Mouse (Mus musculus): ENCODE measurements around the gene Iyd. TPM values are rescaled to one million over a fixed set of nuclear protein-coding genes. Genes with fewer than 3 reads are reported as not detected.
A peak's percentile ranks its signal among the peaks of the same experiment; 100 is the strongest.

Iyd gene
- total and polyA plus RNA-seq, 2 experiments from 2014 or later: 0.71 TPM; not detected in 1

DNA sequence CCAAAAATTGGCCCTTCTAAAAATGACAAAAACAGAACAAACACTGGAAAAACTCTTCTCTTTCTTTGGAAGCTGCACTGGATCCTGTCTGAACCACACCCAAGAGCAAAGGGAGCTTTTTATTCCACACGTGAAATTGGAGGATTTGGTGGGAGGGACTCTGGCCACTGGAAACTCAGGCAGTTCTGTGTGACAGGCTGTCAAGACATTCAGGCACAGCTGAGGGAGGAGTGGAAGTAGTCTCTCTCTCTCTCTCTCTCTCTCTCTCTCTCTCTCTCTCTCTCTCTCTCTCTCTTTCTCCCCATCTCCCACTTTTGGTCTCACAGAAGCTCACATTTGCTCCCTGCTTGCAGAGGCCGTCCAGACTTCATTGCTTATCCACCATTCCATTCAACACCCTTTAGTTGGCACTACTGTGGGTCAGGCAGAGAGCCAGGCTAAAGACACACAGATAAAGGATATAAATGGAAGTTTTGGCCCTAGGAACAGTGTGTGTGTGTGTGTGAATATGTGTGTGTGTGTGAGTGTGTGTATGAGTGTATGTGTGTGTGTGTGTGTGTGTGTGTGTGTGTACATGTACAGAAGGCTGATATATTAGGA lies 14.5 kb upstream of the Iyd start:
- Histone ChIP-seq H3K4me2 (ENCODE audit: low read depth, low read length) (no peak overlapping the region), H3K9ac (replicated peaks; ENCODE audit: low read depth, low read length) (no peak overlapping the region)
- peak; percentile 94 for DNase-seq (ENCODE audit: low spot score)

DNA sequence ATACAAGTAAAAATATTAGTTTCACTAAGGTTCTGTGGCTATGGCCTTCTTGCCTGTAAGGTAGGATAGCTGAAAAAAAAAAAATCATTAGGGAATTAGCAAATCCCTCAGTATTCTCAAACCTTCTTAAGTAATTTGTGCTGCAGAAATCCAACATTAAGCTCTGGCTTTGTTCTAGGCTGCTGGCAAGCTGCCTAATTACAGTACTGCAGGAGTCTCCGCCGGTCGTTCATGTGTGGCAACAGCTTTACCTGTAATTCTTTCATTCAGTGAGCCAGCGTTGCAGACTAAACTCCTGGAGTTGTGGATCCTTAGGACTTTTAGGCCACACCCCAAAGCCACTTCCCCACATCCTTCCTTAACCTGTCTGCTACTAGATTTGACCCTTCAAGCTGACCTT lies 10.2 kb upstream of the Iyd start:
- H3K27me3 ChIP-seq (ENCODE audit: control insufficient read depth, insufficient read depth, low read length): 0 out of 2 replicates have a peak, but pooled peaks cover 6% of the 10 kb centered on the region
- ATAC-seq (ENCODE audit: insufficient read depth, low read depth): no peak
- DNase-seq (ENCODE audit: low spot score): no peak
- 66% methylated on average over 4 of the region's 4 CpGs for whole genome bisulfite sequencing
- peaks cover 42% of the 10 kb centered on the region for H3K4me1 ChIP-seq (ENCODE audit: control insufficient read depth, insufficient read depth)
- H3K9ac ChIP-seq (replicated peaks; ENCODE audit: low read depth, low read length): no peak overlapping the region
- no peak overlapping the region for H3K4me3 ChIP-seq (ENCODE audit: low read depth, low read length)
- TF ChIP-seq EP300 (IDR thresholded peaks at IDR 0.05; ENCODE audit: low read depth) (no peak), CTCF (IDR thresholded peaks at IDR 0.05; ENCODE audit: low read depth) (no peak)
- H3K36me3 ChIP-seq (replicated peaks; ENCODE audit: control insufficient read depth, insufficient read depth, low read length): no peaks in the 10 kb centered on the region
- H3K9me3 ChIP-seq (replicated peaks; ENCODE audit: control insufficient read depth, low read length): no peaks in the 10 kb centered on the region
- H3K4me2 ChIP-seq (ENCODE audit: low read depth, low read length): no peak overlapping the region
- H3K27ac ChIP-seq (ENCODE audit: low read depth): no peak overlapping the region

More for the DNA sequence above, 14.5 kb upstream of the Iyd start:
- 6% methylated on average over 2 of the region's 2 CpGs for WGBS
- Histone ChIP-seq H3K27me3 (ENCODE audit: control insufficient read depth, insufficient read depth, low read length) (no peaks in the 10 kb centered on the region), H3K9me3 (replicated peaks; ENCODE audit: control insufficient read depth, low read length) (no peaks in the 10 kb centered on the region), H3K4me3 (ENCODE audit: low read depth, low read length) (no peak overlapping the region), H3K27ac (ENCODE audit: low read depth) (peak overlapping the region; percentile 85), H3K36me3 (replicated peaks; ENCODE audit: control insufficient read depth, insufficient read depth, low read length) (no peaks in the 10 kb centered on the region), H3K4me1 (ENCODE audit: control insufficient read depth, insufficient read depth) (peaks cover 64% of the 10 kb centered on the region)
- ATAC-seq (ENCODE audit: insufficient read depth, low read depth): peak; percentile 90
- TF ChIP-seq EP300 (IDR thresholded peaks at IDR 0.05; ENCODE audit: low read depth): peak; percentile 91
- 0 out of 2 replicates have a peak, but pooled peaks have one; percentile 4 for TF ChIP-seq CTCF (IDR thresholded peaks at IDR 0.05; ENCODE audit: low read depth)

DNA sequence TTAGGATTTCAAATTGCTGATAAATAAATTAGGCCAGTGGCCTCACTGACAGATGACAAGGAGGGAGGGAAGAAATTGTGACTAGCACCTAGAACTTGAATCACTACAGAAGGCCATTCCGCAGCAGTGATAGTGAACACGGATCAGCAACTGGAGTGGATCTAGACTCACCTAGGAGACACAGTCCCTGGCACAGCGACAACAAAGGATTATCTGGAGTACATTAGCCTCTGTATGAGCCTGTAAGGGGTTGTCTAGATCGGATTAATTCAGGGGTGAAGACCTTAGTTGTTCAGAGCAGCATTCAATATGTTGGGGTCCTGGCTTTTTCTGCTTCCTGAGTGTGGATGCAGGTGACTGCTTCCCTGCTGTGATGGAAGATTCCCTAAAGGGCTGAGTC lies 9.4 kb upstream of the Iyd start:
- Histone ChIP-seq H3K36me3 (replicated peaks; ENCODE audit: control insufficient read depth, insufficient read depth, low read length) (no peaks in the 10 kb centered on the region), H3K4me2 (ENCODE audit: low read depth, low read length) (no peak overlapping the region), H3K9ac (replicated peaks; ENCODE audit: low read depth, low read length) (no peak overlapping the region), H3K4me1 (ENCODE audit: control insufficient read depth, insufficient read depth) (peaks cover 38% of the 10 kb centered on the region), H3K4me3 (ENCODE audit: low read depth, low read length) (no peak overlapping the region), H3K27me3 (ENCODE audit: control insufficient read depth, insufficient read depth, low read length) (0 out of 2 replicates have a peak, but pooled peaks cover 6% of the 10 kb centered on the region), H3K9me3 (replicated peaks; ENCODE audit: control insufficient read depth, low read length) (no peaks in the 10 kb centered on the region), H3K27ac (ENCODE audit: low read depth) (peak overlapping the region; percentile 17; the same call in 1 of the 2 replicates)
- WGBS: 47% methylated on average over 4 of the region's 4 CpGs
- ATAC-seq (ENCODE audit: insufficient read depth, low read depth) (no peak), DNase-seq (ENCODE audit: low spot score) (no peak)
- no peak for TF ChIP-seq CTCF (IDR thresholded peaks at IDR 0.05; ENCODE audit: low read depth)
- no peak for TF ChIP-seq EP300 (IDR thresholded peaks at IDR 0.05; ENCODE audit: low read depth)

DNA sequence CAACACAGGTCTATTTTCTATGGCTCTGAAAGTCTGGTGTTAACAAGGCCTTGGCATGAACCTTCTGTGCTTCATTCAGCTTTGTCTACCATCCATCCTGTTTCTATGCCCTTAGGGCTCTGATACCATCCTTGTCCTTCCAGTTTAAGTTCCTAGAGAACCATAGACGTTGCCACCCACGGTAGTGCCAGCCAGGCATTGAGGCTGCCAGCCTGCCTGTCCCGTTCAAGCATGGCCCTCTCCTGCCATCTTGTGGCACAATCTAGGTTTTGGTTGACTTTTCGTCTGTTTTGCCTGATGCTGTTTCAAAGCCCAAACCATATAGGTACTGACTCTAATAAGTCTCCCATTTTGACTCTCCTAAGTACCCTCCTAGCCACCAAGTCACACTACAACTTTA lies 8.7 kb upstream of the Iyd start:
- no peak overlapping the region for H3K4me3 ChIP-seq (ENCODE audit: low read depth, low read length)

DNA sequence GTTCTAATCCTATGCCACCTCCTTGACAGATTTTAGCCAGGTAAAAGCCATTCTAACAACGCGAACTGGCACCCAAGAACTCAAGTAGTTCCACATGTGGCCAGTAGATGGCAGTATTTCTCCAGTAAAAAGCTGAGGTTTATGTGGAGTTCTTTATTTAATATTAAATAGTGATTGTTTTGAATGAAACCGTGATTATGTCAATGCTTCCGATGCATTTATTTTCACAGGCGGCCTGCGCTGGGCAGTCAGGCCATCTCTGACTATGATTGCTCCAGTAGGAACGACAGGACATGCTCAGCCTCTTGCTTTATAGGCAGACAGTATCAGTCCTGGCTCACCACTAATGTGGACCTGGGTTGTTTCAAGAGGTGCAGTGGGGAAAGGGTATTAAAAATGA lies 5.6 kb upstream of the Iyd start:
- no peak overlapping the region for H3K27ac ChIP-seq (ENCODE audit: low read depth)
- H3K4me1 ChIP-seq (ENCODE audit: control insufficient read depth, insufficient read depth): peaks cover 11% of the 10 kb centered on the region; the same call in 1 of the 2 replicates
- TF ChIP-seq CTCF (IDR thresholded peaks at IDR 0.05; ENCODE audit: low read depth) (peak; percentile 69), EP300 (IDR thresholded peaks at IDR 0.05; ENCODE audit: low read depth) (no peak)
- H3K4me2 ChIP-seq (ENCODE audit: low read depth, low read length): no peak overlapping the region; the same call in 1 of the 2 replicates
- H3K4me3 ChIP-seq (ENCODE audit: low read depth, low read length): no peak overlapping the region
- 4% methylated on average over 7 of the region's 7 CpGs for WGBS
- H3K9ac ChIP-seq (replicated peaks; ENCODE audit: low read depth, low read length): no peak overlapping the region
- DNase-seq (ENCODE audit: low spot score): no peak
- no peak for ATAC-seq (ENCODE audit: insufficient read depth, low read depth)
- H3K27me3 ChIP-seq (ENCODE audit: control insufficient read depth, insufficient read depth, low read length): 0 out of 2 replicates have a peak, but pooled peaks cover 6% of the 10 kb centered on the region
- H3K36me3 ChIP-seq (replicated peaks; ENCODE audit: control insufficient read depth, insufficient read depth, low read length): no peaks in the 10 kb centered on the region
- H3K9me3 ChIP-seq (replicated peaks; ENCODE audit: control insufficient read depth, low read length): no peaks in the 10 kb centered on the region

More for the DNA sequence above, 8.7 kb upstream of the Iyd start:
- Histone ChIP-seq H3K36me3 (replicated peaks; ENCODE audit: control insufficient read depth, insufficient read depth, low read length) (no peaks in the 10 kb centered on the region), H3K9me3 (replicated peaks; ENCODE audit: control insufficient read depth, low read length) (no peaks in the 10 kb centered on the region), H3K27me3 (ENCODE audit: control insufficient read depth, insufficient read depth, low read length) (0 out of 2 replicates have a peak, but pooled peaks cover 6% of the 10 kb centered on the region), H3K4me2 (ENCODE audit: low read depth, low read length) (no peak overlapping the region), H3K4me1 (ENCODE audit: control insufficient read depth, insufficient read depth) (peaks cover 33% of the 10 kb centered on the region), H3K27ac (ENCODE audit: low read depth) (no peak overlapping the region), H3K9ac (replicated peaks; ENCODE audit: low read depth, low read length) (no peak overlapping the region)
- TF ChIP-seq CTCF (IDR thresholded peaks at IDR 0.05; ENCODE audit: low read depth) (peak; percentile 94), EP300 (IDR thresholded peaks at IDR 0.05; ENCODE audit: low read depth) (no peak)
- DNase-seq (ENCODE audit: low spot score): peak; percentile 63
- WGBS: under 1% methylated on average over 4 of the region's 4 CpGs
- peak; percentile 62 for ATAC-seq (ENCODE audit: insufficient read depth, low read depth)
